Mouse (Mus musculus) ES-Bruce4 (cell line): ENCODE measurements around the gene Lin7c.

Source experiments
- CTCF ChIP-seq: IDR thresholded peaks from one replicate; pipeline ENCODE4 v1.8.1; 2011; ENCODE audit warnings: low read depth, low read length
- POLR2A ChIP-seq: IDR thresholded peaks from one replicate; pipeline ENCODE4 v1.8.1; 2011; ENCODE audit warnings: low read length; ENCODE audit not compliant: insufficient read depth

- no peak for TF ChIP-seq CTCF
- TF ChIP-seq POLR2A = no peak
These were observed 18.5 kb downstream of the Lin7c start for GRCm38 (mm10) chr2:109909122-109909521.
